Mouse (Mus musculus) liver, embryonic 12.5 days (tissue): Measurements from ENCODE around the gene Fars2. TPM values are rescaled to one million over a fixed set of nuclear protein-coding genes. Genes with fewer than 3 reads are reported as not detected.

ENCODE experiments used
- ATAC-seq: fragments of 200-750 bp; cut with Nextera tagmentation; 2 replicates; pipeline ENCODE4 v1.8.0; 2017; ENCODE audit warnings: moderate number of reproducible peaks, mild to moderate bottlenecking, moderate library complexity
- H3K27ac ChIP-seq: fragments of 300-500 bp; sonication (generic); 2 replicates; pipeline ENCODE4 v1.5.1; 2016; ENCODE audit warnings: mild to moderate bottlenecking
- H3K27me3 ChIP-seq: fragments of 300-500 bp; sonication (generic); replicated peaks from 2 replicates; pipeline ENCODE4 v1.6.1; 2016; ENCODE audit warnings: mild to moderate bottlenecking, moderate library complexity
- H3K36me3 ChIP-seq: fragments of 300-500 bp; sonication (generic); 2 replicates; pipeline ENCODE4 v1.6.1; 2016; ENCODE audit warnings: mild to moderate bottlenecking, moderate library complexity
- H3K4me1 ChIP-seq: fragments of 300-500 bp; sonication (generic); 2 replicates; pipeline ENCODE4 v1.6.1; 2016
- H3K4me2 ChIP-seq: fragments of 300-500 bp; sonication (generic); 2 replicates; pipeline ENCODE4 v1.6.1; 2016; ENCODE audit warnings: mild to moderate bottlenecking, moderate library complexity
- H3K4me3 ChIP-seq: fragments of 300-500 bp; sonication (generic); 2 replicates; pipeline ENCODE4 v1.5.1; 2016; ENCODE audit warnings: mild to moderate bottlenecking, moderate library complexity
- H3K9ac ChIP-seq: fragments of 300-500 bp; sonication (generic); 2 replicates; pipeline ENCODE4 v1.6.1; 2016; ENCODE audit warnings: mild to moderate bottlenecking, moderate library complexity
- H3K9me3 ChIP-seq: fragments of 300-500 bp; sonication (generic); replicated peaks from 2 replicates; pipeline ENCODE4 v1.6.1; 2016; ENCODE audit warnings: mild to moderate bottlenecking, moderate library complexity
- WGBS: fragments of 180-500 bp; shearing (Covaris S2); methylation state at CpG from one replicate; pipeline ENCODE4 v1.1.7; 2016; ENCODE audit not compliant: insufficient replicate concordance; 5-methylcytosine and 5-hydroxymethylcytosine counted together
- polyA plus RNA-seq: library from polyadenylated mRNA; unstranded; fragments of >200 nt; fragmentation: Nextera tagmentation; extraction: Ambion mirVana; gene quantifications from 2 replicates; pipeline ENCODE4 v1.2.1, GENCODE M21; 2016

The Fars2 gene
- polyA plus RNA-seq, 1 experiment from 2014 or later: 31.0 TPM

GRCm38 (mm10) chr13:36538385-36538784 is 421.2 kb downstream of the Fars2 start:
- Histone ChIP-seq H3K4me3 (no peak overlapping the region), H3K4me1 (0 out of 2 replicates have a peak, but pooled peaks cover 4% of the 10 kb centered on the region), H3K9me3 (no peaks in the 10 kb centered on the region), H3K9ac (no peak overlapping the region), H3K27ac (no peak overlapping the region), H3K27me3 (no peaks in the 10 kb centered on the region), H3K36me3 (no peaks in the 10 kb centered on the region), H3K4me2 (no peak overlapping the region)
- WGBS: 68% methylated on average over 2 of the region's 2 CpGs
- ATAC-seq: no peak

- ATAC-seq: no peak
- Histone ChIP-seq H3K27ac (no peak overlapping the region), H3K36me3 (no peaks in the 10 kb centered on the region), H3K4me3 (no peak overlapping the region), H3K9me3 (no peaks in the 10 kb centered on the region), H3K27me3 (no peaks in the 10 kb centered on the region), H3K9ac (no peak overlapping the region), H3K4me2 (no peak overlapping the region), H3K4me1 (0 out of 2 replicates have a peak, but pooled peaks cover 4% of the 10 kb centered on the region)
- 68% methylated on average over 10 of the region's 10 CpGs for WGBS
These were observed 423.0 kb downstream of the Fars2 start for GRCm38 (mm10) chr13:36540231-36540630.

DNA sequence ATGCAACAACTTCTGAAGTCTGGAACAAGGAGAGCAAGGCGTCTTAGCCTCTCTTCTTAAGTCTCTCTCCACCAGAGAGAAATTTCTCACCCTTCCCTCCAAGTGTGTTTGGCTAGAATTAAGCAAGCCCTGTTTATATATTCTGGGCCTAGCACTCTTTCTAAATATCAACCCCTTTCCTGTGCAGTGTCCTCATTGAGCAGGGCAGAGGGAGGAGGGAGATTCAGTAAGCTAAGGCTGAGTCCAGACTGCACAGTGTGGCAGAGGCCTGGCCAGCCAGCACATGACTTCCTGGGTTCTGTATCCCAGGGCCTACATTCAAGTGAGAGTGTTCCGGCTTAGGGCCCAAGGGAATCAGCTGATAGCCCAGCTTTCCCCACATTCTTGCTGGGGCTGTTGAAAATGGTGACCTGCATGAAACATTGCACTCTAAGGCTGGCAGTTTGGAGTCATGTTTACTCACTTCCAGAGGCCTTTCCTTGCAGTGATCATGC is 424.1 kb downstream of the Fars2 start:
- H3K4me2 ChIP-seq: no peak overlapping the region
- no peaks in the 10 kb centered on the region for H3K4me1 ChIP-seq
- ATAC-seq: no peak
- H3K9me3 ChIP-seq: no peaks in the 10 kb centered on the region
- no peak overlapping the region for H3K9ac ChIP-seq
- no peaks in the 10 kb centered on the region for H3K36me3 ChIP-seq
- H3K27me3 ChIP-seq: no peaks in the 10 kb centered on the region
- H3K4me3 ChIP-seq: no peak overlapping the region
- 70% methylated on average over 2 of the region's 2 CpGs for WGBS
- no peak overlapping the region for H3K27ac ChIP-seq

DNA sequence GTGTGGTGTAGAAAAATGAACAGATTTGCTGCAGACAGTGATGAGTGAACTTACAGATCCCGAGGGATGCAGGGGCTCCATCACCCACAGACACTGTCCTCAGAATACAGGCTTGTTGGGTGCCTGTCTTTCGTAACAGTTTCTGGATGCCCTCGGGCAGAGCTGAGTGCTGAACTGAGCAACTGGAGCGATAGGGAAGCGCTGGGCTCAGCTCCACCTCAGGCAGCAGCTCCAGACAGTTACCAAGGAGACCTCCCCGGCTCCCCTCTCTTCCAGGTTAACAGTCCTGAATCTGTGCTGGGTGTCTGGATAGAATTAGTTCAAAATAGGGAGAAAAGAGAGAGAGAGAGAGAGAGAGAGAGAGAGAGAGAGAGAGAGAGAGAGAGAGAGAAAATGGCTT is 433.5 kb downstream of the Fars2 start:
- no peaks in the 10 kb centered on the region for H3K36me3 ChIP-seq
- no peak for ATAC-seq
- H3K4me1 ChIP-seq: no peaks in the 10 kb centered on the region
- H3K9me3 ChIP-seq: no peaks in the 10 kb centered on the region
- no peak overlapping the region for H3K9ac ChIP-seq
- 44% methylated on average over 6 of the region's 6 CpGs for WGBS
- H3K27ac ChIP-seq: no peak overlapping the region
- H3K4me3 ChIP-seq: no peak overlapping the region
- H3K4me2 ChIP-seq: no peak overlapping the region
- no peaks in the 10 kb centered on the region for H3K27me3 ChIP-seq

DNA sequence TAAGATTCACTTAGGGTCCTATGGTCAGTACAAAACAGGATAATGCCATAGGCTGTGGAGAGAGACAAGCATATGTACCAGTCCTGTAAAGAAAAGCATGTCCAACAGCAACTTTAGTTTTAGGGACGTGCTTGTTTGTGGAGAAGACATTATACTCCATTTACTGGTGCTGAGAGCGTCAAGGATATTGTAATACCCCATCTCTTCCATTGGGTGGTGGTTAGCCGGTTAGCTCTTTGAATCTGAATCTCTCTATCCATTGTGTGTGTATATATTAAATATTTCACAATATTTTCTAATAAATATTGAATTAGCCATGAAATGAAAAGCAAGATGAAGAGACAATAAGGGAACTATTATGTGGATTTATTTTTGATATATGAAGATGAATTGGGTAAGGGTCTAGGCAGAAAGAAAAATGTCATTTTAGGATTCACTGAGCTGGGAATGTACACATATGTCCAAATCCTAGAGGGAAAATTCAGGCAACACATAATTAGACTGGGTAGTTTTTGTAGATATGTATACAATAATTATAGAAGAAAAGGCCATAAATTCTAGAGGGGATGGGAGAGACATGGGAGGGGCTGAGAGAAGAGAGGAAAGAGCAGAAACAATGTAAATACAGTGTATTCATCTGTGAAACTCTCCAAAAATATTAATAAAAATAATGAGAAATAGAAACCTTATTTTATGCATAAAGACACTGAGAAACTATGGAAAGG is 435.5 kb downstream of the Fars2 start:
- no peak for ATAC-seq
- no peaks in the 10 kb centered on the region for H3K9me3 ChIP-seq
- H3K4me2 ChIP-seq: no peak overlapping the region
- H3K36me3 ChIP-seq: no peaks in the 10 kb centered on the region
- H3K27me3 ChIP-seq: no peaks in the 10 kb centered on the region
- no peak overlapping the region for H3K27ac ChIP-seq
- H3K4me1 ChIP-seq: no peaks in the 10 kb centered on the region
- H3K9ac ChIP-seq: no peak overlapping the region
- 61% methylated on average over 3 of the region's 3 CpGs for WGBS
- no peak overlapping the region for H3K4me3 ChIP-seq

- Histone ChIP-seq H3K27me3 (no peaks in the 10 kb centered on the region), H3K9ac (no peak overlapping the region), H3K4me1 (no peaks in the 10 kb centered on the region), H3K9me3 (no peaks in the 10 kb centered on the region), H3K4me3 (no peak overlapping the region), H3K4me2 (no peak overlapping the region), H3K36me3 (no peaks in the 10 kb centered on the region), H3K27ac (no peak overlapping the region)
- no peak for ATAC-seq
- WGBS: 62% methylated on average over 5 of the region's 5 CpGs
These were observed 436.0 kb downstream of the Fars2 start for GRCm38 (mm10) chr13:36553247-36553642.

GRCm38 (mm10) chr13:36554743-36555142 is 437.5 kb downstream of the Fars2 start:
- H3K4me3 ChIP-seq: no peak overlapping the region
- no peaks in the 10 kb centered on the region for H3K36me3 ChIP-seq
- no peaks in the 10 kb centered on the region for H3K4me1 ChIP-seq
- no peak overlapping the region for H3K27ac ChIP-seq
- no peaks in the 10 kb centered on the region for H3K9me3 ChIP-seq
- 81% methylated on average over 1 of the region's 1 CpGs for WGBS
- no peak overlapping the region for H3K9ac ChIP-seq
- H3K27me3 ChIP-seq: no peaks in the 10 kb centered on the region
- no peak for ATAC-seq
- H3K4me2 ChIP-seq: no peak overlapping the region

GRCm38 (mm10) chr13:36562447-36563441 is 445.5 kb downstream of the Fars2 start:
- no peak overlapping the region for H3K4me3 ChIP-seq
- H3K27me3 ChIP-seq: no peaks in the 10 kb centered on the region
- H3K4me2 ChIP-seq: no peak overlapping the region
- no peak overlapping the region for H3K27ac ChIP-seq
- H3K9ac ChIP-seq: no peak overlapping the region
- H3K36me3 ChIP-seq: no peaks in the 10 kb centered on the region
- H3K9me3 ChIP-seq: no peaks in the 10 kb centered on the region
- no peak for ATAC-seq
- WGBS: 67% methylated on average over 16 of the region's 16 CpGs
- H3K4me1 ChIP-seq: no peaks in the 10 kb centered on the region

- ATAC-seq: no peak
- no peaks in the 10 kb centered on the region for H3K4me1 ChIP-seq
- 56% methylated on average over 6 of the region's 6 CpGs for WGBS
These were observed 447.6 kb downstream of the Fars2 start for GRCm38 (mm10) chr13:36564764-36565315.

GRCm38 (mm10) chr13:36576781-36577180 is 459.6 kb downstream of the Fars2 start:
- ATAC-seq: no peak
- peaks cover 25% of the 10 kb centered on the region for H3K27me3 ChIP-seq
- 56% methylated on average over 4 of the region's 4 CpGs for WGBS
- H3K9me3 ChIP-seq: no peaks in the 10 kb centered on the region
- H3K9ac ChIP-seq: no peak overlapping the region
- no peaks in the 10 kb centered on the region for H3K4me1 ChIP-seq
- no peak overlapping the region for H3K4me3 ChIP-seq
- H3K4me2 ChIP-seq: no peak overlapping the region
- H3K36me3 ChIP-seq: no peaks in the 10 kb centered on the region
- H3K27ac ChIP-seq: no peak overlapping the region

More at GRCm38 (mm10) chr13:36564764-36565315, 447.6 kb downstream of the Fars2 start:
- H3K9ac ChIP-seq: no peak overlapping the region
- H3K9me3 ChIP-seq: no peaks in the 10 kb centered on the region
- H3K27ac ChIP-seq: no peak overlapping the region
- H3K4me3 ChIP-seq: no peak overlapping the region
- H3K27me3 ChIP-seq: no peaks in the 10 kb centered on the region
- H3K36me3 ChIP-seq: no peaks in the 10 kb centered on the region
- H3K4me2 ChIP-seq: no peak overlapping the region

DNA sequence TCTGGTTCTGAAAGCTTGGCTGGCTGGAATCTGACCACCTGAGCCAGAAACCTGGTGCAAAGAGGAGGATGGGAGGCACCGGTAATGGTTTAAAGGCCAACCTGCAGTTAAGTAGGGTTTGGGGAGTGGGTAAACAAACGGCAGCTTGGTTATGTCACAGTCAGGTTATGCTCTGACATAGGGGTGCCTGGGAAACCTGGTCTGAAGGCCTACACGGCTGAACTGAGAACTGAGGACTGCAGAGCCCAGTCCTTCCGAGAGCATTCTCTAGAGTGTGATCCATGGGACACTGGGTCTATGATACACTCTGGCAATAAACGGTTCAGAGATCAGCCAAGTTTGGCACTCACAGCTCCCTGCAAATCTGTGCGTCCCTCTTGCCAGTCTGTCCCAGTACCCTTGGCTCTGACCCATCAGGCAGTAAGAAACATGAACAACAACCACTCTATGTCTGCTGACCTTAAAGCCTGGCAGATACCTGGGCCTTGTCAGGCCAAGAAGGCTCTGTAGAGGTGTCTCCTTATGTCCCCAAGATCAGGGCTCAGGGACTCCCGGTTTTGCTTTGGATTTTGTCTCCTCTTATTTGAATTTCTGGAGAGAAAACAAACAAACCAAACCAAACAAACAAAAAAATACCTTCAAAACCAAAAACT is 460.8 kb downstream of the Fars2 start:
- peak overlapping the region; percentile 64 for H3K27ac ChIP-seq
- H3K4me2 ChIP-seq: peak overlapping the region; percentile 59; the same call in 1 of the 2 replicates
- peak; percentile 47 for ATAC-seq
- H3K9me3 ChIP-seq: no peaks in the 10 kb centered on the region
- 43% methylated on average over 7 of the region's 7 CpGs for WGBS
- no peaks in the 10 kb centered on the region for H3K36me3 ChIP-seq
- H3K9ac ChIP-seq: no peak overlapping the region
- H3K4me1 ChIP-seq: peaks cover 5% of the 10 kb centered on the region; the same call in 1 of the 2 replicates
- H3K27me3 ChIP-seq: peaks cover 38% of the 10 kb centered on the region
- no peak overlapping the region; the same call in 1 of the 2 replicates for H3K4me3 ChIP-seq
